Mouse (Mus musculus) adipocyte (in vitro differentiated cells): ENCODE measurements at regions not wholly inside any gene's neighbourhood (a gene's known extent, or its start where the extent isn't known, plus 50 kb on each side); places are given as distances from the start of the nearest gene placed in this dataset.

Experiments used
- DNase-seq: peaks from one replicate; pipeline ENCODE4 v3.0.0-alpha.2; 2016; ENCODE audit warnings: low spot score

DNA sequence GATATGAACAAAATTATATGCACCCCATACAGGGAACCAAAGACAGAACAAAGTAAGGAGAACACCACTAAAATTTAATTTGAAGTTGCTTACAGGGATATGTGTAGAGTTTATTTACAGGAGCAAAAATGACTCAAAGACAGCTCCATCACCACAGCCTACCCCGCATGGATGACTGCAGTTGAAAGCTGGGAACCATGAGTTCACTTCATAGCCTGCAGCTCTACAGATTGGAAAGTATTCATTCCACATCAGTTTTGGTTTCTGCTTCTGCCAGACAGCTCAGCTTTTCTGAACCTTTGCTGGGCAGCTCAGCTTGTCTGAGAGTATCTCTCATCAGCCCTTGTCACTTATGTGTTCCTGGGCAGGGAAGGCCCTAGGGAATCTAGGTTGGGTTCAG lies 160.6 kb upstream of the Sema3d start:
- DNase-seq, result no peak

DNA sequence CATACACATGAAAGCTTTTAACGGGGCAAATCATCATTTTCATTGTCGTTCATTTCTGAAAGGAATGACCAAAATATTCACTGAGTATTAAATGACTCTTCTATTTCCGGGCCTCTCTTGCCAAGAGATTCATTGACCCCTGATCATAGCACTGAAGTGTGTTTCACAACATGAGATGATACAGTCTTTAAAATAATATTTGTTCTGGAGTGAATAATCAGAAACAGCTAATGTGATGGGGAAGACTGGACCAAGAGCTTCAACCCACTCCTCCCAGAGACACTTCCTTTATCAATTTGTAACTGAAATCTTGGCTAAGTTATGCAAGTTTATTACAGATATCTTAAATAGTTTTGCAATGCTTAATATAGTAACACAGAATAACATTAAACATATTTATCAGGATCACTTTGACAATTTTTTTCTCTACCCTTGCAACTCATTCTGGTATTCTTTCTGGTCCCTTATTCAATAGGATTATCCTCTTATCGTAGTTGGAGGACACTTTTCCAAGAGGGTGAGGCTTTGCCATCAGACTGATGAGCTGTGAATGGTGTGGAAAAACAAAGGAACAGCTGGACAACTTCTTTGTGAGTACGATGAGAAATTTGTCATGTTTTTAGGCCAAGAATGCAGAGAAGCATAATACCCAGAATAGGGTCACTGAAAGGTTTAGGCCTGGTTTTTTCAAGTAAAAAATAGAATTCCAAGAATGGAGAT lies 149.6 kb upstream of the Sema3d start:
- no peak for DNase-seq

DNA sequence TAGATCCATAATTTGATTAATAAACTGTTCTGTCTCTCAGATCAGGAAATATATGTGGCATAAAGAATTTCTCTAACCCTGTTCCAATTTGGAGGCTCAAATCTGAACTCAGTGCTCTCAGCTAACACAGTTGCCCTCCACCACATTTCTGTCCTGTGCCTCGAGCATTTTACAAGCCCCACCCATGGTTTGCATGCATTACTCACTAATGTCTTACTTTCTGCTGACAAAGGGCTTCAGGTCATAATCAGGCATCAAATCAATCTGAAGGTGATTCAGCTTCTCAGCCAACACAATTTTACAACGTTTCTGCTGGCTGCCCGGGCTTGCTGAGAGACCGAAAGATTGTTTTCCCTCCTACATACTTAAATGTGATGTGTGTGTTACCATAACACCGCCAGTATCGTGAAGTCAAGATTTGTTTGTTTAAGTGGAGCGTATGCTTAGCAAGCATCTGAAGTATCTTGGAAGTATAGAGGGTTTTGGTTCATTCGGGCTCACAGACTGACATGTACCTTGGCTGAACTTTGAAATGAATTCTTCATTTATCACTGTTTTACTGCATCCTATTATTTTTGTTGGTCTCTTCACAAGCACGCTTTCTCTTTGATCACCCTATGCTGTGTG lies 139.9 kb upstream of the Sema3d start:
- no peak for DNase-seq

DNA sequence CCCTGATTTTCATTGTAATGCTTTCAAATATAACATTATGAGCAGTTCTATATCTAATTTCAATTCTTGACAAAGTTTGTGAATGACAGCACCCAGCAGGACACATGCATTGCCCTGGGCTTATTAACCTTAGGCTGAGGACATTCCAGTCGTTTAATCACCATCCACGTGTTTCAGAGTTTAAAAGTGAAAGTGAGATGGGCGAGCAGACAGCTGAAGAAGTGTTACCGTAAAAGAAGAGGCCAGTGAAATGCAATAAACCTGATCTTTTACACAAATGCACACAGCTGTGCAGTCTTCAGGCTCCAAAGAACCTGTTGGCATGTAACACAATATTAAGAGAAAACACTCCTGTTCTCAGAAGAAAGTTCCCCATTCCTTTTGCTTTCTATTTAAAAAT lies 89.5 kb upstream of the Sema3d start:
- peak; percentile 17 for DNase-seq

- DNase-seq, result no peak
Measured at GRCm38 (mm10) chr5:12297331-12297730, 85.9 kb upstream of the Sema3d start.

- no peak for DNase-seq
Measured at GRCm38 (mm10) chr5:12301833-12302808, 81.1 kb upstream of the Sema3d start.

GRCm38 (mm10) chr5:12309408-12309807 lies 73.8 kb upstream of the Sema3d start:
- DNase-seq, result no peak

GRCm38 (mm10) chr5:12332648-12333305 lies 50.4 kb upstream of the Sema3d start:
- no peak for DNase-seq
